Mouse (Mus musculus): Measurements from ENCODE around the gene Kntc1.

The Kntc1 gene

GRCm38 (mm10) chr5:123808541-123808940 is 59.0 kb downstream of the Kntc1 start:
- no peak for DNase-seq (ENCODE audit: low read depth, low spot score)

- DNase-seq (ENCODE audit: low read depth, low spot score), result no peak
These were observed 59.6 kb downstream of the Kntc1 start for GRCm38 (mm10) chr5:123809156-123809555.

- no peak for DNase-seq (ENCODE audit: low read depth, low spot score)
These were observed 67.4 kb downstream of the Kntc1 start for GRCm38 (mm10) chr5:123816891-123817290.

GRCm38 (mm10) chr5:123818941-123819577 is 69.5 kb downstream of the Kntc1 start:
- DNase-seq (ENCODE audit: low read depth, low spot score), result no peak

GRCm38 (mm10) chr5:123820501-123821263 is 71.2 kb downstream of the Kntc1 start:
- no peak for DNase-seq (ENCODE audit: low read depth, low spot score)

GRCm38 (mm10) chr5:123821264-123821571 is 71.7 kb downstream of the Kntc1 start:
- DNase-seq (ENCODE audit: low read depth, low spot score), result no peak

GRCm38 (mm10) chr5:123822706-123823105 is 73.2 kb downstream of the Kntc1 start:
- DNase-seq (ENCODE audit: low read depth, low spot score), result no peak

GRCm38 (mm10) chr5:123827659-123828091 is 78.2 kb downstream of the Kntc1 start:
- DNase-seq (ENCODE audit: low read depth, low spot score), result no peak

GRCm38 (mm10) chr5:123832309-123832708 is 82.8 kb downstream of the Kntc1 start:
- DNase-seq (ENCODE audit: low read depth, low spot score), result no peak

- no peak for DNase-seq (ENCODE audit: low read depth, low spot score)
These were observed 85.3 kb downstream of the Kntc1 start for GRCm38 (mm10) chr5:123834836-123835235.

- peak; percentile 68 for DNase-seq (ENCODE audit: low read depth, low spot score)
These were observed 87.9 kb downstream of the Kntc1 start for GRCm38 (mm10) chr5:123837371-123837770.

- no peak for DNase-seq (ENCODE audit: low read depth, low spot score)
These were observed 92.9 kb downstream of the Kntc1 start for GRCm38 (mm10) chr5:123842221-123842934.

- DNase-seq (ENCODE audit: low read depth, low spot score), result no peak
These were observed 93.4 kb downstream of the Kntc1 start for GRCm38 (mm10) chr5:123842935-123843282.

- DNase-seq (ENCODE audit: low read depth, low spot score), result no peak
These were observed 94.3 kb downstream of the Kntc1 start for GRCm38 (mm10) chr5:123843816-123844215.

GRCm38 (mm10) chr5:123844316-123844715 is 94.8 kb downstream of the Kntc1 start:
- DNase-seq (ENCODE audit: low read depth, low spot score), result no peak

- DNase-seq (ENCODE audit: low read depth, low spot score), result no peak
These were observed 101.9 kb downstream of the Kntc1 start for GRCm38 (mm10) chr5:123851398-123851797.

GRCm38 (mm10) chr5:123853877-123854504 is 104.5 kb downstream of the Kntc1 start:
- no peak for DNase-seq (ENCODE audit: low read depth, low spot score)

GRCm38 (mm10) chr5:123854511-123854910 is 105.0 kb downstream of the Kntc1 start:
- DNase-seq (ENCODE audit: low read depth, low spot score), result no peak

GRCm38 (mm10) chr5:123858798-123859197 is 109.3 kb downstream of the Kntc1 start:
- no peak for DNase-seq (ENCODE audit: low read depth, low spot score)

GRCm38 (mm10) chr5:123862374-123863350 is 113.1 kb downstream of the Kntc1 start:
- no peak for DNase-seq (ENCODE audit: low read depth, low spot score)

- no peak for DNase-seq (ENCODE audit: low read depth, low spot score)
These were observed 114.4 kb downstream of the Kntc1 start for GRCm38 (mm10) chr5:123863934-123864333.

Data from R1 (cell line).